Mouse (Mus musculus): ENCODE data around the gene Xpo4. TPM values are rescaled to one million over a fixed set of nuclear protein-coding genes. Genes with fewer than 3 reads are reported as not detected.

Xpo4 gene
- polyA plus RNA-seq, 2 experiments from 2014 or later = 21.2 to 28.7 TPM

- ATAC-seq = no peak
Observed at GRCm38 (mm10) chr14:57535646-57536045, 129.6 kb downstream of the Xpo4 start.

- no peak for ATAC-seq
Observed at GRCm38 (mm10) chr14:57534961-57535360, 130.3 kb downstream of the Xpo4 start.

- no peak for ATAC-seq
Observed at GRCm38 (mm10) chr14:57534346-57534745, 130.9 kb downstream of the Xpo4 start.

- ATAC-seq = no peak
Observed at GRCm38 (mm10) chr14:57533841-57534240, 131.4 kb downstream of the Xpo4 start.

GRCm38 (mm10) chr14:57533214-57533613 is 132.0 kb downstream of the Xpo4 start:
- peak; percentile 49 for ATAC-seq

GRCm38 (mm10) chr14:57532577-57532976 is 132.7 kb downstream of the Xpo4 start:
- ATAC-seq = no peak

- no peak for ATAC-seq
Observed at GRCm38 (mm10) chr14:57529786-57530515, 135.3 kb downstream of the Xpo4 start.

- no peak for ATAC-seq
Observed at GRCm38 (mm10) chr14:57529086-57529785, 136.0 kb downstream of the Xpo4 start.

GRCm38 (mm10) chr14:57527598-57527997 is 137.6 kb downstream of the Xpo4 start:
- ATAC-seq = no peak

Other genes with a start within 250 kb of the Xpo4 start
- 1 to 10 TPM; 2.8 to 3.0 TPM for gene Ift88, start 241.4 kb downstream of the Xpo4 start, polyA plus RNA-seq (2017; shearing (Covaris generic))
- not detected for gene Il17d, start 140.7 kb downstream of the Xpo4 start, polyA plus RNA-seq (2017; shearing (Covaris generic))
- gene Eef1akmt1, start 93.8 kb downstream of the Xpo4 start, polyA plus RNA-seq (2017; shearing (Covaris generic)) = 100 to 1,000 TPM; 125 to 148 TPM
- not detected for gene Gm49361, start 80.7 kb upstream of the Xpo4 start, polyA plus RNA-seq (2017; shearing (Covaris generic))
- gene Lats2, start 93.0 kb upstream of the Xpo4 start, polyA plus RNA-seq (2017; shearing (Covaris generic)) = 10 to 100 TPM; 17.9 to 20.7 TPM
- gene Sap18, start 132.8 kb upstream of the Xpo4 start, polyA plus RNA-seq (2017; shearing (Covaris generic)) = 100 to 1,000 TPM; 206 to 224 TPM
- gene Ska3, start 160.8 kb upstream of the Xpo4 start, polyA plus RNA-seq (2017; shearing (Covaris generic)) = 1 to 10 TPM; 6.5 to 6.9 TPM
- gene Mrpl57, start 160.8 kb upstream of the Xpo4 start, polyA plus RNA-seq (2017; shearing (Covaris generic)) = 100 to 1,000 TPM; 116 to 117 TPM
- gene Zdhhc20, start 224.8 kb upstream of the Xpo4 start, polyA plus RNA-seq (2017; shearing (Covaris generic)) = 100 to 1,000 TPM; 212 to 237 TPM

Data from activated CD4-positive, CD25-positive, alpha-beta regulatory T cell, adult 4 months (primary cell).